Mouse (Mus musculus): ENCODE measurements at regions not wholly inside any gene's neighbourhood (a gene's known extent, or its start where the extent isn't known, plus 50 kb on each side); places are given as distances from the start of the nearest gene placed in this dataset.
"Not testable (repeated sequence)": the region's sequence is repeated elsewhere in the genome, so short reads cannot be mapped to it uniquely, and the experiment has no call there.

- no peaks in the 10 kb centered on the region for H3K27me3 ChIP-seq (ENCODE audit: control insufficient read depth, insufficient read depth, low read length)
- H3K4me1 ChIP-seq (ENCODE audit: control insufficient read depth, insufficient read depth, low read length) = no peaks in the 10 kb centered on the region
- H3K27ac ChIP-seq (ENCODE audit: low read length) = no peak overlapping the region
- no peaks in the 10 kb centered on the region for H3K36me3 ChIP-seq (ENCODE audit: control insufficient read depth, insufficient read depth, low read length)
- no peak overlapping the region for H3K4me3 ChIP-seq (ENCODE audit: low read depth, low read length)
- ATAC-seq (ENCODE audit: insufficient number of reproducible peaks, insufficient read depth, low FRiP score, low read depth) = no peak
- H3K9me3 ChIP-seq (ENCODE audit: control insufficient read depth, low read depth, low read length) = no peaks in the 10 kb centered on the region
- under 1% methylated on average over 12 of the region's 12 CpGs for whole genome bisulfite sequencing
- no peak overlapping the region for H3K9ac ChIP-seq (replicated peaks; ENCODE audit: low read depth, low read length)
- H3K4me2 ChIP-seq (replicated peaks; ENCODE audit: low read depth, low read length) = no peak overlapping the region
These were observed 542.8 kb downstream of the Zfp704 start for GRCm38 (mm10) chr3:9067048-9067447.

GRCm38 (mm10) chr3:9066374-9066773 is 543.5 kb downstream of the Zfp704 start:
- Histone ChIP-seq H3K4me3 (ENCODE audit: low read depth, low read length) (no peak overlapping the region), H3K27ac (ENCODE audit: low read length) (no peak overlapping the region)
- WGBS = 86% methylated on average over 5 of the region's 5 CpGs

GRCm38 (mm10) chr3:9065892-9066291 is 544.0 kb downstream of the Zfp704 start:
- Histone ChIP-seq H3K9ac (replicated peaks; ENCODE audit: low read depth, low read length) (no peak overlapping the region), H3K27ac (ENCODE audit: low read length) (no peak overlapping the region), H3K4me3 (ENCODE audit: low read depth, low read length) (no peak overlapping the region), H3K36me3 (ENCODE audit: control insufficient read depth, insufficient read depth, low read length) (no peaks in the 10 kb centered on the region), H3K4me1 (ENCODE audit: control insufficient read depth, insufficient read depth, low read length) (no peaks in the 10 kb centered on the region), H3K9me3 (ENCODE audit: control insufficient read depth, low read depth, low read length) (no peaks in the 10 kb centered on the region), H3K27me3 (ENCODE audit: control insufficient read depth, insufficient read depth, low read length) (no peaks in the 10 kb centered on the region), H3K4me2 (replicated peaks; ENCODE audit: low read depth, low read length) (no peak overlapping the region)
- ATAC-seq (ENCODE audit: insufficient number of reproducible peaks, insufficient read depth, low FRiP score, low read depth) = no peak
- WGBS = 79% methylated on average over 5 of the region's 5 CpGs

More at GRCm38 (mm10) chr3:9066374-9066773, 543.5 kb downstream of the Zfp704 start:
- no peaks in the 10 kb centered on the region for H3K4me1 ChIP-seq (ENCODE audit: control insufficient read depth, insufficient read depth, low read length)
- no peaks in the 10 kb centered on the region for H3K36me3 ChIP-seq (ENCODE audit: control insufficient read depth, insufficient read depth, low read length)
- no peak for ATAC-seq (ENCODE audit: insufficient number of reproducible peaks, insufficient read depth, low FRiP score, low read depth)
- H3K4me2 ChIP-seq (replicated peaks; ENCODE audit: low read depth, low read length) = no peak overlapping the region
- H3K9ac ChIP-seq (replicated peaks; ENCODE audit: low read depth, low read length) = no peak overlapping the region
- no peaks in the 10 kb centered on the region for H3K27me3 ChIP-seq (ENCODE audit: control insufficient read depth, insufficient read depth, low read length)
- no peaks in the 10 kb centered on the region for H3K9me3 ChIP-seq (ENCODE audit: control insufficient read depth, low read depth, low read length)

- Histone ChIP-seq H3K36me3 (ENCODE audit: control insufficient read depth, insufficient read depth, low read length) (no peaks in the 10 kb centered on the region), H3K9me3 (ENCODE audit: control insufficient read depth, low read depth, low read length) (no peaks in the 10 kb centered on the region), H3K27me3 (ENCODE audit: control insufficient read depth, insufficient read depth, low read length) (no peaks in the 10 kb centered on the region), H3K4me2 (replicated peaks; ENCODE audit: low read depth, low read length) (no peak overlapping the region), H3K9ac (replicated peaks; ENCODE audit: low read depth, low read length) (no peak overlapping the region), H3K4me3 (ENCODE audit: low read depth, low read length) (no peak overlapping the region), H3K27ac (ENCODE audit: low read length) (no peak overlapping the region), H3K4me1 (ENCODE audit: control insufficient read depth, insufficient read depth, low read length) (no peaks in the 10 kb centered on the region)
- WGBS = 37% methylated on average over 15 of the region's 15 CpGs
- 0 out of 2 replicates have a peak, but pooled peaks have one; percentile 44 for ATAC-seq (ENCODE audit: insufficient number of reproducible peaks, insufficient read depth, low FRiP score, low read depth)
These were observed 545.4 kb downstream of the Zfp704 start for GRCm38 (mm10) chr3:9064266-9065031.

- no peaks in the 10 kb centered on the region for H3K4me1 ChIP-seq (ENCODE audit: control insufficient read depth, insufficient read depth, low read length)
- 80% methylated on average over 5 of the region's 5 CpGs for WGBS
- H3K36me3 ChIP-seq (ENCODE audit: control insufficient read depth, insufficient read depth, low read length) = no peaks in the 10 kb centered on the region
- H3K9me3 ChIP-seq (ENCODE audit: control insufficient read depth, low read depth, low read length) = no peaks in the 10 kb centered on the region
- no peaks in the 10 kb centered on the region for H3K27me3 ChIP-seq (ENCODE audit: control insufficient read depth, insufficient read depth, low read length)
- H3K9ac ChIP-seq (replicated peaks; ENCODE audit: low read depth, low read length) = no peak overlapping the region
- no peak for ATAC-seq (ENCODE audit: insufficient number of reproducible peaks, insufficient read depth, low FRiP score, low read depth)
- H3K4me3 ChIP-seq (ENCODE audit: low read depth, low read length) = no peak overlapping the region
- no peak overlapping the region for H3K4me2 ChIP-seq (replicated peaks; ENCODE audit: low read depth, low read length)
- no peak overlapping the region for H3K27ac ChIP-seq (ENCODE audit: low read length)
These were observed 546.2 kb downstream of the Zfp704 start for GRCm38 (mm10) chr3:9063662-9064061.

GRCm38 (mm10) chr3:9061396-9061795 is 548.5 kb downstream of the Zfp704 start:
- Histone ChIP-seq H3K27me3 (ENCODE audit: control insufficient read depth, insufficient read depth, low read length) (no peaks in the 10 kb centered on the region), H3K4me1 (ENCODE audit: control insufficient read depth, insufficient read depth, low read length) (no peaks in the 10 kb centered on the region), H3K27ac (ENCODE audit: low read length) (no peak overlapping the region), H3K9me3 (ENCODE audit: control insufficient read depth, low read depth, low read length) (no peaks in the 10 kb centered on the region), H3K4me3 (ENCODE audit: low read depth, low read length) (no peak overlapping the region), H3K36me3 (ENCODE audit: control insufficient read depth, insufficient read depth, low read length) (no peaks in the 10 kb centered on the region), H3K4me2 (replicated peaks; ENCODE audit: low read depth, low read length) (no peak overlapping the region), H3K9ac (replicated peaks; ENCODE audit: low read depth, low read length) (no peak overlapping the region)
- ATAC-seq (ENCODE audit: insufficient number of reproducible peaks, insufficient read depth, low FRiP score, low read depth) = no peak
- WGBS = 89% methylated on average over 2 of the region's 2 CpGs

- H3K36me3 ChIP-seq (ENCODE audit: control insufficient read depth, insufficient read depth, low read length); ATAC-seq (ENCODE audit: insufficient number of reproducible peaks, insufficient read depth, low FRiP score, low read depth); H3K9ac ChIP-seq (replicated peaks; ENCODE audit: low read depth, low read length); H3K9me3 ChIP-seq (ENCODE audit: control insufficient read depth, low read depth, low read length); H3K4me3 ChIP-seq (ENCODE audit: low read depth, low read length); H3K27ac ChIP-seq (ENCODE audit: low read length); H3K27me3 ChIP-seq (ENCODE audit: control insufficient read depth, insufficient read depth, low read length); H3K4me2 ChIP-seq (replicated peaks; ENCODE audit: low read depth, low read length); H3K4me1 ChIP-seq (ENCODE audit: control insufficient read depth, insufficient read depth, low read length): not testable (repeated sequence)
- WGBS = 84% methylated on average over 3 of the region's 3 CpGs
These were observed 552.2 kb downstream of the Zfp704 start for GRCm38 (mm10) chr3:9057703-9058102.

GRCm38 (mm10) chr3:9056846-9057245 is 553.0 kb downstream of the Zfp704 start:
- no peaks in the 10 kb centered on the region for H3K36me3 ChIP-seq (ENCODE audit: control insufficient read depth, insufficient read depth, low read length)
- WGBS = 88% methylated on average over 6 of the region's 6 CpGs
- no peaks in the 10 kb centered on the region for H3K4me1 ChIP-seq (ENCODE audit: control insufficient read depth, insufficient read depth, low read length)
- no peaks in the 10 kb centered on the region for H3K9me3 ChIP-seq (ENCODE audit: control insufficient read depth, low read depth, low read length)
- no peaks in the 10 kb centered on the region for H3K27me3 ChIP-seq (ENCODE audit: control insufficient read depth, insufficient read depth, low read length)
- no peak overlapping the region for H3K27ac ChIP-seq (ENCODE audit: low read length)
- H3K4me3 ChIP-seq (ENCODE audit: low read depth, low read length) = no peak overlapping the region
- ATAC-seq (ENCODE audit: insufficient number of reproducible peaks, insufficient read depth, low FRiP score, low read depth) = no peak
- H3K9ac ChIP-seq (replicated peaks; ENCODE audit: low read depth, low read length) = no peak overlapping the region
- no peak overlapping the region for H3K4me2 ChIP-seq (replicated peaks; ENCODE audit: low read depth, low read length)

- no peak overlapping the region for H3K9ac ChIP-seq (replicated peaks; ENCODE audit: low read depth, low read length)
- ATAC-seq (ENCODE audit: insufficient number of reproducible peaks, insufficient read depth, low FRiP score, low read depth) = no peak
- H3K27ac ChIP-seq (ENCODE audit: low read length) = no peak overlapping the region
These were observed 554.1 kb downstream of the Zfp704 start for GRCm38 (mm10) chr3:9055780-9056179.

More at GRCm38 (mm10) chr3:9055780-9056179, 554.1 kb downstream of the Zfp704 start:
- Histone ChIP-seq H3K4me2 (replicated peaks; ENCODE audit: low read depth, low read length) (no peak overlapping the region), H3K9me3 (ENCODE audit: control insufficient read depth, low read depth, low read length) (no peaks in the 10 kb centered on the region), H3K36me3 (ENCODE audit: control insufficient read depth, insufficient read depth, low read length) (no peaks in the 10 kb centered on the region), H3K27me3 (ENCODE audit: control insufficient read depth, insufficient read depth, low read length) (no peaks in the 10 kb centered on the region), H3K4me1 (ENCODE audit: control insufficient read depth, insufficient read depth, low read length) (no peaks in the 10 kb centered on the region), H3K4me3 (ENCODE audit: low read depth, low read length) (no peak overlapping the region)
- 47% methylated on average over 6 of the region's 6 CpGs for WGBS

Measured in stomach, embryonic 14.5 days (tissue).